Mouse (Mus musculus) activated CD4-positive, CD25-positive, alpha-beta regulatory T cell, adult 9 weeks (primary cell): ENCODE data around the gene Pdk4. TPM values are rescaled to one million over a fixed set of nuclear protein-coding genes. Genes with fewer than 3 reads are reported as not detected.

Experiments used
- polyA plus RNA-seq: library from polyadenylated mRNA; unstranded; fragments of 100-300 nt; shearing (Covaris generic); gene quantifications from one replicate; pipeline ENCODE4 v1.2.1, GENCODE M21; 2017

Pdk4 gene
- polyA plus RNA-seq, result not detected

GRCm38 (mm10) chr6:5495961-5496853 lies at the start of gene Pdk4:
Gene Pdk4, minus strand, starts transcription at chr6:5496309.

Other genes starting within 250 kb of the Pdk4 start
- 12.9 TPM for gene Pon3, start 240.0 kb downstream of the Pdk4 start, polyA plus RNA-seq
- gene Pon2, start 197.9 kb downstream of the Pdk4 start, polyA plus RNA-seq, result 95.6 TPM
- not detected for gene Asb4, start 112.9 kb downstream of the Pdk4 start, polyA plus RNA-seq
- not detected for gene Dync1i1, start 229.3 kb upstream of the Pdk4 start, polyA plus RNA-seq